ENCODE assay signal across 8 mouse cellular contexts in genomic region chr11:97568729-97569128, GRCm38 (mm10). TPM values are rescaled to one million over a fixed set of nuclear protein-coding genes. Genes with fewer than 3 reads are reported as not detected.
DNase-seq lines count a peak whose midpoint lies in the region; ATAC-seq and TF ChIP-seq lines count a peak whose summit lies in the region.

No protein-coding gene starts in this region.

- peak overlapping the region; percentile 32 for H3K4me2 ChIP-seq in hindbrain, embryonic 16.5 days (ENCODE audit: low read length)

- peak overlapping the region; percentile 10; the same call in 1 of the 2 replicates for H3K4me3 ChIP-seq in hindbrain, embryonic 16.5 days (ENCODE audit: low read length)
- H3K4me3 ChIP-seq in left cerebral cortex, adult 2 months = peak overlapping the region; percentile 86

- H3K9ac ChIP-seq in hindbrain, embryonic 16.5 days (ENCODE audit: low read depth, low read length) = 0 out of 2 replicates have a peak overlapping the region, but pooled peaks have one; percentile 11

- no peaks in the 10 kb centered on the region for H3K9me3 ChIP-seq in hindbrain, embryonic 16.5 days (ENCODE audit: control insufficient read depth, low read length)

- intact Hi-C loops in left cerebral cortex, adult 2 months (cut with DNase I) = loop anchor here (2.0 kb wide), 1 partner anchor 34 kb away; no protein-coding TSS in a partner anchor

- no peak for TF ChIP-seq CTCF in left cerebral cortex, adult 2 months (IDR thresholded peaks at IDR 0.05)

- H3K36me3 ChIP-seq in hindbrain, embryonic 16.5 days (ENCODE audit: control insufficient read depth, insufficient read depth, low read length) = no peaks in the 10 kb centered on the region

- DNase-seq in R1 (ENCODE audit: low read depth, low spot score) = peak; percentile 92
- peak; percentile 95 to 97 for DNase-seq in cerebellum, postnatal 25 days
- peak; percentile 33 to 45 for DNase-seq in gastrocnemius, adult 8-10 months (ENCODE audit: low spot score in 2 of 2)
- DNase-seq in left cerebral cortex, adult 2 months (ENCODE audit: extremely low spot score in 1 of 2, low spot score in 2 of 2) = peak; percentile 77 to 83
- DNase-seq in right cerebral cortex, postnatal 25 days = peak; percentile 82
- DNase-seq in c-Kit-positive CD71-positive TER-119-positive erythroid progenitor cells, embryonic 14.5 days (ENCODE audit: low spot score) = no peak

- H3K27me3 ChIP-seq in hindbrain, embryonic 16.5 days (replicated peaks; ENCODE audit: control insufficient read depth, insufficient read depth, low read length) = no peaks in the 10 kb centered on the region

- H3K4me1 ChIP-seq in hindbrain, embryonic 16.5 days (ENCODE audit: control insufficient read depth, insufficient read depth, low read depth, low read length) = peaks cover 87% of the 10 kb centered on the region

- peak overlapping the region; percentile 20; the same call in 1 of the 2 replicates for H3K27ac ChIP-seq in hindbrain, embryonic 16.5 days (ENCODE audit: low read depth, low read length)
- peak overlapping the region; percentile 97 for H3K27ac ChIP-seq in left cerebral cortex, adult 2 months

- ATAC-seq in hindbrain, embryonic 16.5 days = peak; percentile 46; the same call in 1 of the 2 replicates
- peak; percentile 41; the same call in 1 of the 2 replicates for ATAC-seq in megakaryocyte-erythroid progenitor cell, adult 5-6 weeks (replicated peaks; ENCODE audit: low FRiP score, low TSS enrichment, poor library complexity, severe bottlenecking)

- 7% methylated on average over 8 of the region's 8 CpGs for WGBS in hindbrain, embryonic 16.5 days

RNA-seq across cellular contexts. Expression of gene Srcin1, which starts 7.3 kb away (rescaled TPM):
- total RNA-seq in gastrocnemius, adult 8-10 months (2022) = 1 to 10 TPM; 1.1 to 2.5 (median 1.6) TPM
- 8.0 and 8.9 TPM in 2 replicates for polyA plus RNA-seq in hindbrain, embryonic 16.5 days (2015; fragmentation: Nextera tagmentation; extraction: Ambion mirVana)
- total RNA-seq in left cerebral cortex, adult 2 months (2021) = 100 to 1,000 TPM; 308 to 318 TPM
- total RNA-seq in megakaryocyte-erythroid progenitor cell, adult 5-6 weeks (2014; fragmentation: Nextera tagmentation) = not detected in 2 replicates
- not detected in 2 replicates for total RNA-seq in megakaryocyte-erythroid progenitor cell, adult 5-6 weeks (2017)

Comparison
In these comparisons a context has a peak if more than half of its experiments do, and no peak if none do; other contexts are left out.
1. RNA of gene Srcin1, which starts 7.3 kb away (total RNA-seq): 308 to 318 TPM in left cerebral cortex, adult 2 months; 1.1 to 2.5 TPM in gastrocnemius, adult 8-10 months and not detected in megakaryocyte-erythroid progenitor cell, adult 5-6 weeks; every median in the first group is over 10 times any median in the second.